Mouse (Mus musculus) cerebellum, adult 2 months (tissue): ENCODE measurements around the gene Coq6.

Source experiments
- CTCF ChIP-seq: fragments of 200-500 bp; IDR thresholded peaks from 2 replicates; pipeline ENCODE4 v1.5.1; 2011; ENCODE audit warnings: low read depth, mild to moderate bottlenecking, control low read depth, low read length, moderate library complexity, borderline replicate concordance; ENCODE audit not compliant: insufficient read depth
- POLR2A ChIP-seq: fragments of 200-500 bp; IDR thresholded peaks from 2 replicates; pipeline ENCODE4 v1.6.1; 2011; ENCODE audit warnings: low read length, control low read depth, borderline replicate concordance; ENCODE audit not compliant: insufficient read depth

- TF ChIP-seq POLR2A (no peak), CTCF (no peak)
These were observed 32.4 kb downstream of the Coq6 start for GRCm38 (mm10) chr12:84393847-84394246.
